Mouse (Mus musculus) right cerebral cortex, postnatal 25 days (tissue): ENCODE data around the gene Polr2a.
"Not testable (repeated sequence)": the region's sequence is repeated elsewhere in the genome, so short reads cannot be mapped to it uniquely, and the experiment has no call there.

ENCODE experiments used
- DNase-seq: peaks from one replicate; pipeline ENCODE4 v3.0.0; 2022

The Polr2a gene

DNA sequence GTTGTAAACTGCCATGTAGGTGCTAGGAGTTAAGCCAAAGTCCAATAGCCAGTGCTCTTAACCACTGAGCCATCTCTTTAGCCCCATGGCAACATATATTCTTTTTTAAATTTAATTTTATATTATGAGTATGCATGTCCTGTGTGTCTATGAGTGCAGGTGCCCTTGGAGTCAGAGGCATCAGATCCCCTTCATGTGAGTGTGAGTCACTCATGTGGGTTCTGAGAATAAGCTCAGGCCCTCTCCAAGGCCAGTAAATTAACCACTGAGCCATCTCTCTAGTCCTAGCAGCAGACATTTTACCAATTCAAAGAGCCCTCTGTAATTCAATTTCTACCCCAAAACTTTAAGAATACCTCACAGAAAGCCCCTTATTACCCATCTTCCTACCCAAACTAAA, 5.8 kb downstream of the Polr2a start:
- no peak for DNase-seq

DNA sequence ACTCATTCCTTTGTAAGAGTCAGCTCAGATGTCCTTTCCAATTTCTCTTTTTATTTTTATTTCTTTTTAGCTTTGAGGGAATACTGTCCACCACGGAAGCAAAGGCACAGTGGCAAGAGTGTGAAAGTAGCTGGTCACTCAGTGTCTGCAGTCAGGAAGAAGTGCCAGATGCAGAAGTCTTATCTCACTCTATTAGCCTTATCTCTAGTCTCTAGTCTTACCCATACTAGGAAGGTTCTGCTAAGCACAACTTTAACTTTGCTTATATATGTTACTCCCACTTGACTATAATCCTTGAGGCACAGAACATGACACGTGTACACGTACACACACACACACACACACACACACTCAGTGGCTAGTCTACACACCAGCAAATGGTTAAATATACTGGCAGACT, 6.8 kb downstream of the Polr2a start:
- DNase-seq, result no peak

DNA sequence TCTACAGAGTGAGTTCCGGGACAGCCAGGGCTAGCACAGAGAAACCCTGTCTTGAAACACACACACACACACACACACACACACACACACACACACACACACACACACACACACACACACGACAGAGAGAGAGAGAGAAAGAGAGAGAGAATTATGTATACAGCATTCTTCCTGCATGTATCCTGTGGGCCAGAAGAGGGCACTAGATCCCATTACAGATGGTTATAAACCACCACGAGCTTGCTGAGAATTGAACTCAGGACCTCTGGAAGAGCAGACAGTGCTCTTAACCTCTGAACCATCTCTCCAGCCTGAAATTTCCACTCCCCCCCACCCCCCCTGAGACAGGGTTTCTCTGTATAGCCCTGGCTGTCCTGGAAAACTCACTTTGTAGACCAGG, 27.0 kb downstream of the Polr2a start:
- DNase-seq, result not testable (repeated sequence)

DNA sequence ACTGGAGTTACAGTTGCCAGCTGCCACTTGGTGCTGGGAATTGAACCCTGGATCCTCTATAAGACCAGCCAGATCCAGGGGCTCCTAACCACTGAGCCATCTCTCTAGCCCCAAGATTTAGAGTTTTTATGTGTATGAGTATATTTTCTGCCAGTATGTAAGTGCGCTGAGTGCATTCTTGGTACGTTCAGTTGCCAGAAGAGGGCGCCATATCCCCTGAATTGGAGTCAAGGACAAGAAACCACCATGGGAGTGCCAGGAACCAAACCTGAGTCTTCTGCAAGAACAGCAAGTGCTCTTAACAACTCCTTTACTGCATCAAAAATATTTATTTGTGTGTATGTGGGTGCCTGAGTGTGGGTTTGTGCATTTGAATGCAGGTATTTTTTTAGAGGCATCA, 29.4 kb downstream of the Polr2a start:
- no peak for DNase-seq

DNA sequence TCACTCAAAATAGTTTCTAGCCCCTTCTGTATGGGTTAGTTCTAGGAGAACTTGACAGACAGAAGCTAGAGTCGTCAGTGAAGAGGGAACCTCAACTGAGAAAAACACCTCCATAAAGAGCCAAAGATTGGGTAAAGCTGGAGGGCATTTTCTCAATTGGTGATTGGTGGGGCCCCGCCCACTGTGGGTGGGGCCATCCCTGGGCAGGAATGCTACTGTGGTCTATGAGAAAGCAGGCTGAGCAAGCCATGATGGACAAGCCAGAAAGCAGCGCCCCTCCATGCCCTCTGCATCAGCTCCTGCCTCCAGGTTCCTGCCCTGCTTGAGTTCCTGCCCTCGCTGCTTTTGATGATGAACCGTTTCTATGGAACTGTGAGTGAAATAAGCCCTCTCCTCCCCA, 32.5 kb downstream of the Polr2a start:
- DNase-seq, result no peak

DNA sequence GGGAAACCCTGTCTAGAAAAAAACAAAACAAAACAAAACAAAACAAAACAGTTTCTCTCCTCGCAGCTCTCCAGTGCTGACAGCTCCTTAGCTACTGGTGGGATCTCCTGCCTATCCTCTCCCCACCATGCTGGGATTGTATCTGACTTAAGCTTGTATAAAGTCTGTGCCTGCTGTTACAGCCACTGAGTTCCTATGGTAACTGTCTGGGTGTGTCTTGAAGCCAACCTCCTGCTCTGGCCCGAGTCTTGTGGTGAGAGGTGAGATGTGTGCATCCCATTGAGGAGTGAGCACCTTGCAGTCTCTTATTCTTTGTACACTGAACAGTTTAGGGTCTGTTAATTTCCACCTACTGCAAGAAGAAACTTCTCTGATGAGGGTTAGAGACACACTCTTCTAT, 35.4 kb downstream of the Polr2a start:
- no peak for DNase-seq

DNA sequence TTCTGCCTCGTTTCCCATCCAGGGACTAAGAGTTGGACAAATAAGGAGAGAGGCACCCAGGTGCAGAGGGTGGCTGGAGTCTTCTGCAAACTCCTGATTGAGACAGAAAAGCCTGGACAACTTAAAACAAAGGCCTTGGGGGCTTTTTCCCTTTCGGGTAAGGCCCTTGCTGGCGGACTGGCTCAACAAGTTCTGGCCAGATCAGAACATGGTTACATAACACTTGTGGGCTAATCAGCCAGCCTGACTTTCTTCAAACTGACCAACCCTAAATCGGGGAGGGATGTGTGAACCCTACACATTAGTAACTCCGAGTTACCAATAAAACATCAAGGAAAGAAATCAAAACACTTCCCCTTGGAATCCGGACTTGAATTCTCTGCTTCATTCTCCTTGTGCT, 37.6 kb downstream of the Polr2a start:
- DNase-seq, result no peak

DNA sequence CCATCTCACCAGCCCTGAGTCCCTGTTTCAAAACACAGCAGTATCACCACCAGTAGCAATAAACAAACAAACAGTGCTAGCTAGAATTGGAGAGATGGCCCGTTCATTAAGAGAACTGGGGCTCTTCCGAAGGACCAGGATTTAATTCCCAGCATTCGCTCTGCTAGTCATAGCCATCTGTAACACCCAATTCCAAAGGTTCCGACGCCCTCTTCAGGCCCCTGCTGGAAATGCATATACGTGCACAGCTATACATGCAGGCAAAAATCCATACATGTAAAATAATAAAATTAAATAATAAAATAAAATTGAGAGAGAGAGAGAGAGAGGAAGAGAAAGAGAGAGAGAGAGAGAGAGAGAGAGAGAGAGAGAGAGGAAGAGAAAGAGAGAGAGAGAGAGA, 39.0 kb downstream of the Polr2a start:
- no peak for DNase-seq

DNA sequence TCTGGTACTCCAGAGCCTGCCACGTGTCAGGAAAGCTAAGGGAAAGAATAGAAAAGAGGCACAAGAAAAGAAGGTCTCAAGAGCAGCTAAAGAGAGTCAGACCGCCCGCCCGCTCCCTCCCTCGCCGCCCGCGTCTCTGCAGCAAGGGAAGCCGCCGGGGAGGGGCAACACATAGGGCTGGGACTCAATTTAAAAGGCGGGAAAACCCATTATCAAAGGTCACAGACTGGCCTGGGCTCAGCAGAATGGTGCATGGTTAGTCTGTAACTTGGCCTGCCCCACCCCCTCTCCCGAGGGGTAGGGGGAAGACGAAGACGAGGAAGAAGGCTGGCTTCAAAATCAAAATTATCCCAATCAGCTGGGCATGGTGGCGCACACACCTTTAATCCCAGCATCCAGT, 39.8 kb downstream of the Polr2a start:
- DNase-seq, result no peak

DNA sequence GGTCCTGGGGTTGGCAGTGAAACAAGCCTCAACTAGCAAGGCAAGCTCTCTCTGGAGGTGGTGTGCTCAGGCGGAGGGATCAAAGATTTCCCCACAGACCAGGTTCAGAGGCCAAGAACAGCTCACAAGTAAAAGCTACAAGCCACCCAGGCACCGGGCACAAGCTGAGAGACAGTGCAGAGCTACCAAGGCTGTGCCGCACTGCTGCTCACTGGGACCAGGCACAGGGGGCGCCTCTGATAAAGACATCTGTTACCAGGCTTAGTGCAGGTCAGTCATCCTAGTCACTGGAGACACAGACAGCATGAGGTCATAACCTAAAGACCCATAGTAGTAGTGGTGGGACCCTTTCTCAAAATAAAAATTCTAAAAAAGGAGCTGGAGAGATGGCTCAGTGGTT, 41.5 kb downstream of the Polr2a start:
- no peak for DNase-seq

DNA sequence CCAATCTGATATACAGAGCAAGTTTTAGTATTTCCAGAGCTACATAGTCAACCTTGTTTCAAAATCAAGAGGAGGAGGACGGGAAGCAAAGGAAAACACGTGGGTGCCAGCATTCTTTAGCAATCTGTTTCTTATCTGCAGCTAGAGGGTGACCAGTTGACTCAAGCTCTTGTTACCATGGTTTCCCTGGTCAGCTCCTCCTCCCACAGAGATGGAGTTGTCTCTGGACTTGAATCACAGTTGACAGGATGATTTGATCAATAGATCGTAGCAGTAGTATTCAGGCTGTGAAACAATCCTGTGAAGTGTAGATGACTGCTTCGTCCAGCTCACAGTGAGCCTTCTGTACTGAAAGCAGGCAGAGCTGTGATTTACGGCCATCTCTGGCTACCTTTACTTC, 42.5 kb downstream of the Polr2a start:
- no peak for DNase-seq

DNA sequence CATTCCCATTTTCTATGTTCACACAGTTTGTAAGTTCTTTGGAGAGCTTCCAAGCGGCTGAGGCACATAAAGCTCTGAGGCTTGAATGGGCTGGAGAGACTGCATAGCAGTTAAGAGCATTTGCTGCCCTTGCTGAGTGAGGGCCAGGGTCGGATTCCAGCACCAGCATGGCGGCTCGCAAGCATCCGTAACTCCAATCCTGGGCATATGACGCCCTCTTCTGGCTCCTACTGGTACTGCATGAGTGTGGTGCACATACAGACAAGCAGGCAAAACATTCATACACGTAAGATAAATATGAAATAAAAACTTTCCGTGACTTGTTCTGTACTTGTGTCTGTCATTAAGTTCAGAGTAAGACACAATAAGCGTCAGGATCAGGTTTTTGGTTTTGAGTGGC, 43.0 kb downstream of the Polr2a start:
- no peak for DNase-seq

DNA sequence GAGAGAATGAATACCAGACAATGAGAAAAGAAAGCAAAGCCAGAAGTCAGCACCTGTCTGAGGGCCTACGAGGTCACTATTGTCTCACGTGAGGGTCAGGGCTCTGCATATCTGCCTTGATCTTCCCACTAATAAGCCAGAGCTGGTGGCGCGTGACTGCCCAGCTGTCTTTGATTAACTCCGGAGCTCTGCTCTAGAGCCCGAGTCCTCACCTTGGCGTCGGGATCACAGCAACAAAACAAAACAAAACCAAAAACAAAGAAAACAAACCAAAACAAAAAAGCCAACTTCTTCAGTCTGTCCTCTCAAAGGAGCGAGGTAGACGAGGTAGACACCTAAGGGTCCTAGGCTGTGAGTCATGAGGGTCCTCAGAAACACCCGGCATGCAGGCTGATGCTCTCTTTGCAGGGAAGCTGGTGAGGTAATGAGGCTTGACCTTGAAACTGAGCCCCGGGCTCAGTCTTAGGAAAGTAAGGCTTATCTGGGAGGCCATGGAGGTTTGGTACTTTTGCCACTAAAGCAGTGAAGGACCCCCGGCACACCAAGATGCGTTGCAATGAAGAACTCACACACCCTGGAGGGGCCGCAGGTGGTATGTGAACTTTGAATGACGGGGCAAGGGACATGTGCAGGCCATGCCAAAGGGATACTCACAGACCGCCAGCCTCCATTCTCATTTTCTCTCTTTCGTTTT, 43.7 kb downstream of the Polr2a start:
- no peak for DNase-seq

DNA sequence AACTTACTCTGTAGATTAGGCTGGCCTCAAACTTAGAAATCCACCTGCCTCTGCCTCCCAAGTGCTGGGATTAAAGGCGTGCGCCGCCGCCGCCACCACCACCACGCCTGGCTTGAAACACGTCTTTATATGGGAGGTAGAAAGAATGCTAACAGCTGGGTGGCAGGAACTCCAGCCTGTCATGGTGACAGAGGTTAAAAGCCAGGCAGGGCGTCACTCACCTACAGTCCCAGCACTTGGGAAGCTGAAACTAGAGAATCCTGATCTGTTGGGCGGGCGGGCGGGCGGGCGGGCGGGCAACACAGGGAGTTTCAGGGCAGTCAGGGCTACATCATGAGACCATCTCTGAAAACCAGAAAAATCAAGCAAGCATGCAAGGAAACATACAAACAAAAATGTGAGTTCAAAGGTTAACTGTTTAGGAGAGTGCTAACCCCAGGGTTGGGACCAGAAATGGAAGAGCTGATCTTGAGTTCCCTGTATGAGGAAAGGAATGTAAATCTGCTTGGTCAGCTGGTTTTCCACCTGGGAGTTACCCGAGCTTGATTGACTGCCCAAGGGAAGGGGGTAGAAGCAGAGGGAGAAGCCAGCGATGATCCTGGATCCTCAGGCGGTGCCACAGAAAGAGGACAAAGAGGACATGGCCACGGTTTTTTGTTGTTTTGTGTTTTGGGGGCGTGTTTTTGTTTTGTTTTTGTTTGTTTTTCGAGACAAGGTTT, 45.3 kb downstream of the Polr2a start:
- no peak for DNase-seq

DNA sequence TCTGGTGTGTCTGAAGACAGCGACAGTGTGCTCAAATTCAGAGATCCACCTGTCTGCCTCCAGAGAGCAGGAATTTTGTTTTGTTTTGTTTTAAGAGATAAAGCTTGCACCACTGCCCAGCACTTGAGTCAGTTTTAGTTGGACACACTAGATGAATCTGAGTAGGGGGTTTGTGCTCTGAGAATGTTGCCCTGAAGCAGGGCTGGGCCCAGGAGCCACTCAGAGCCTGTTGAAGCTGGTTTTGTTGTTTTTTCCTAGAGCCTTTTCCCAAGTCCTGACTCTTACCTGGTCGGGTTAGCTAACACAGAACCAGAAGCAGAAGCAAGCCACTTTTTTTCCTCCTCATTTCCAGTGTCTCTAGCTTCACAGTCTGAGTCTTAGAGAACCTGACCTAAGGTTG, 47.4 kb downstream of the Polr2a start:
- DNase-seq, result no peak

DNA sequence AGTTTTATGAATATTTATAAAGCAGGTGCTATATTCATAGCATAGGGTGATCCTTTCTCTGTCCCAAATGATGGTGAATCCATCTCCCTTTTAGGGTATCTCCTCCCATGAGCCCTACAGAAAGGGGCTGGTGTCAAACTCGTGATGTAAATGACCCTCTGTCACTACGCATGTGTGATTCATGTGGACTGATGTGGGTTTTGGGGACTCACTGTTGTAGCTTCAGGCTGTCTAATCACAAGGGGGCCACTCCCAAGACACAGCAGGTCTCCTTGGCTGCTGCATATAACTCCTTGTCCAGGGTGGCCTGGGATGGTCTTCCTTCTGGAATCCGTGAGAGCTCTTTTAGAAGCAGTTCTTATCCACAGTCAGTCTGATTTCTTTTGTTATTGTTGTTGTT, 48.0 kb downstream of the Polr2a start:
- no peak for DNase-seq

DNA sequence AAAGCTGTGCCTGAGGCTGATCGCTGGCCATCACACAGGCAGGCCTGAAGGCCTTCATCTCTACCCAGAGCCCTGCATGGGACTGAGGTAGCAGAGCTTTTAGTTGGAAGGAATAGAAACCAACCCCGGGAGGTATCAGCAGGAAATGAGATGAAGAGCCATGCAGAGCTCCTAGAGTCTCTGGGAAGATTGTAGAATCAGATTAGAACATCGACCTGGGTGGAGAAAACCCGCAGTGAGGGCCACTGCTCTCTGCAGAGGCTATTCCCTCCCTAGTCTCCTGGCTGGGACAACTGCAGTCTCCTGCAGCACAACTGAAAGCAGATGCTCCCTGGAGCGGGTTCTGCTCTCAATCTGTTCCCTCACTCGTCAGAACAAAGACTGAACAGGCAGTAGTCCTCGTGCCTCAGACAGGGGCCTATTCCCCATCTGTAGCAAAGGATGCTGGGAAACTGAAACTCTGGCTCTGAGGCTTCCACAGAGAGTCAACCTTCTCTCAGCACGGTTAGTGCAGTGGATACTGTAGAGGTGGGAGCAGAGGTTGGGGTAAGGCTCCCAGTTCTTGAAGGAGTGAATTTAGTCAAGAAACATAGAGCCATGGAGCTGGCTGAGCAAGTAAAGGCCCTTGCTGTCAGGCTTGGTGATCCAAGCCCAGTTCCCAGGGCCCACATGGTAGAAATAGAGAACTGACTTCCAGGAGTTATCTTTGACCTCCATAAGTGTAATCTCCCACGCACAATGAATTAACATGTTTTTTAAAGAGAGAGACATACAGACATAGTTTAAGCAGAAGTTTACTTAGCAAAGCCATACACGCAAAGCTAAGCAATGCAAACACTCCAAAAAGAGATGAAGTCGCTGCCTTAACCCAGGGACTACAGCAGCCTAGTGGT, 48.6 kb downstream of the Polr2a start:
- no peak for DNase-seq

DNA sequence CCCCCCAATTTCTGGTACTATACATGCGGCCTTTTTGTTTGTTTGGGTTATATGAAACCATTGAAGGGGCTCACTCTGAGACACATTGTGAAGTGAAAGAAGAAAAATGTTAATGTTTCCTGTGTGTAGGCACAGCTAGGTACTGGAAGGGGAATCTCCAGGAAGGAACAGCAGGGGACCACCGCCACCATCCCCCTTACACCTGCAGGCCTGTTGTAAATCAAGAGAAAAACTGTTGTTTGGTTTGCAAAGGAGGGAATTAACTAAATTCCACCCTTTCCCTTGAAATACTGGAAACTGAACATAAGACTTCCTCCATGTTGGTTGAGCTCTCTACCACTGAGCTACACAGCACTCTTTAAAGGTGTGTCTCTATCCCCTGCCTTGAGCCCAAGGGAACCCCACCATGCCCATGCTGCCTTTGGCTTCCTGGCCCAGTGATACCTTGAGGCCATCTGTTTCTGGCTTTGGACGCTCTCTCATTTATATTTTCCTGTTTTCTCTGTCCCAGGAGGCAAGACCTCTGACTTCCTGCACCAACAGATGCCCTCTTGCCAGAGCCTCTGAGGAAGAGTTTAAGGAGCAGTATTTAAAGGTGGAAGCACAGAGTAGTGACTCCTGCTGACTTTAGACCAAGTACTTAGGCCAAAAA, 49.7 kb downstream of the Polr2a start:
- DNase-seq, result no peak

DNA sequence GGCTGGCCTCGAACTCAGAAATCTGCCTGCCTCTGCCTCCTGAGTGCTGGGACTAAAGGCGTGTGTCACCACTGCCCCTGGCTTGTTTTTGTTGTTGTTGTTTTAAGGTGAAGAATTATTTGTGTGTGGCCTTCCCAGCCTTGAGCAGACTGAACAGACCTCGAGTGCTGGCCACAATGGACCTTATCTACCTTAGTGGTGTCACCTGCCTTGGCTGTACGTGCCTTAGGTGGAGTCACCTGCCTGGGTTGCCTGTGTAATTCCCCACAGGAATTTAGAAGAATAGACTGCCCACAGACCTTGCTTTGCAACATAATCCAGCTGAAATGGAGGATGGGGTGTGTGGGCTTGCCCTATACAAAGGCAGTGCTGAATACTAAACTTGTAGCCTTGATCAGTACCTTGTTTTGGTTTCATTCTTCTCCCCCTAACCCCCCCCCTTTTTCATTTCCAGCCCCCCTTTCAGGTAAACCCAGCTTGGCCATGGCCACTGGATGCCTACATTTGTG, 50.5 kb downstream of the Polr2a start:
- DNase-seq, result no peak

DNA sequence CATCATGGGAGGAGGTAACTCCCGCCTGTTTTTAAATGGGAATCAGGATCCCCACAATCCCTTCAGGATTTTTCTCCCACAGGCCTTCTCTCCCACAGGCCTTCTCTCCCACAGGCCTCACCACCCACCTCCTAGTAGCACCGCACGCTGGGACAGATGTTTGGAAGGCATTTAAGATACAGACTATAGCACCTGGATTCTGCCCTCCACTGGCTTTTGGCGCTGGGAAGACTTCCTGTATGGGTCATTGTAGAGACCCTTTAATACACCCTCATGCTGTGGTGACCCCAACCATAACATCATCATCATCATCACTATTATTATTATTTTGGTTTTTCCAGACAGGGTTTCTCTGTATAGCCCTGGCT, 51.0 kb downstream of the Polr2a start:
- no peak for DNase-seq

DNA sequence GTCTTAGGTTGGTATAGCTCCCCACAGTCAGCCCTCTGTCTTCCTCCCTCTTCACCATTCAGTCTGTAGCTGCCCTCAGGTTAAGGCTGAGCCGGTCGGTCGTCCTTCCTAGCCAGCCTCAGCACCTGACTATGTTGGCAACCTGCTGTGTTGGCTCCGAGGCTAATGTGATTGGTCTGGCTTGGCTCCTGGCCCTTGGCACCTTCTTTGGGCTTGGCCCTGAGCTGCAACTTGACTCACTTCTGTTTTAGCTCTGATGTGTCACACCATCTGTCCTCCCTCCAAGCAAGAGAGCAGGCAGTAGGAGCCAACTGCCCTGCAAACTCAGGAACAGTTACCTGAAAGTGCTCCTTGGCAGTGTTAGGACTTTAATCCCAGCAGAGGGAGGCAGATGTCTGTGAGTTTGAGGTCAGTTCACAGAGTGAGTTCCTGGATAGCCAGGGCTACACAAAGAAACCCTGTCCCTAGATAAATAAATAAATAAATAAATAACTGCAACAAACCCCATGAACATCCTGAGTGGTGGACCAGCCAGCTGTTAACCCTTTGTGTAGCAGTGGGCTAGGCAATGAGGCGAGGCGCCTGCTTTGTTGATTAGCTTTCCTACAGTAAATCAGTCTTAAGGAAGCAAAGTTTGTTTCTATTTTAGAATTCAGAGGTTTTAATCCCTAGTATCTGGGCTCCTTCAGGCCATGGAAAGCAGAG, 51.5 kb downstream of the Polr2a start:
- peak; percentile 36 for DNase-seq

DNA sequence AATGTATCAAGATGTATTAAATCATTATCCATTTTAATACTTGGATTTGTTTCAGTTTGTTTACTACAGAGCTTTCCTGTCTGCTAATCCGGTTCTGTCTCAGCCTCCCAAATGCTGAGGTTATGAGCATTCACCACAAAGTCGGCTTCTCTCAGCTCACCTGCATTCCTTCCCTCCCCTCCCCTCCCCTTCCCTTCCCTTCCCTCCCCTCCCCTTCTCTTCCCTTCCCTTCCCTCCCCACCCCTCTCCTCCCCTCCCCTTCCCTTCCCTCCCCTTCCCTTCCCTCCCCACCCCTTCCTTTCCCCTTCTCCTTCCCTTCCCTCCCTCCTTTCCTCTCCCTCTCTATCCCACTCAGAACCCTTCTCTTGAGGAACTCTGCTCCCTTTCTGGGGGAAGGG, 53.8 kb downstream of the Polr2a start:
- no peak for DNase-seq
